ENCODE assay signal across 30 mouse cellular contexts in the genomic region with DNA sequence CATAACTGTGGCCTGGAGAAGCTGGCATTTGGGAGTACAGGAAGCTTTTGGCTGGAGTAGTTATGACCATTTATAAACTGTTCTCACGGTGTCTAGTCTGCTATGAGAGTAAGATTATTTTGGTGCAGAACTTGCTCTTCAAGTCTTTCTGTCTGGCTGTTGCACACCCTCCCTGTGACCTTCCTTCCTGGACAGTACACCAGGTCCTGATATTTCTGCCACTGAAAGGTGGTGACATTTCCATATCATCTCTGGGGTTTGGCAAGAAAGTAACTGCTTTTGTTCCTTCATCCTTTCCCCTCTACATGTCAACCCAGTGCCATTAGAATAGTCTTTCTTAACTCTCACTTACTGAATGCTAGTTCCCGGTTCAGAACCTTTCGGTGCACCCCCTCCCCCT. TPM values are rescaled to one million over a fixed set of nuclear protein-coding genes. Genes with fewer than 3 reads are reported as not detected.
DNase-seq lines count a peak whose midpoint lies in the region; ATAC-seq and TF ChIP-seq lines count a peak whose summit lies in the region.
"Had no signal": no experiment of that assay in that cellular context is flagged by ENCODE, and none has a peak within 500 bp of the region (broad histone marks: within the 10 kb centered on the region; RNA-seq: fewer than 3 reads in every experiment).

No protein-coding gene starts in this region.

- no peak for ATAC-seq in heart, embryonic 11.5 days (replicated peaks; ENCODE audit: insufficient number of reproducible peaks, low FRiP score, low TSS enrichment)
- peak; percentile 79 for ATAC-seq in heart, postnatal 0 days (ENCODE audit: insufficient read depth, low read depth)
- ATAC-seq: forebrain, embryonic 15.5 days; hindbrain, embryonic 16.5 days; intestine, embryonic 15.5 days had no signal

- TF ChIP-seq POLR2A in MEL (IDR thresholded peaks at IDR 0.05; ENCODE audit: control insufficient read depth in 1 of 2, insufficient read depth in 1 of 2, low read depth in 1 of 2, low read length in 2 of 2, poor library complexity in 1 of 2) = no peak

- no peaks in the 10 kb centered on the region for H3K27me3 ChIP-seq in heart, embryonic 11.5 days (ENCODE audit: control insufficient read depth, insufficient read depth, low read length)
- no peaks in the 10 kb centered on the region for H3K27me3 ChIP-seq in MEL (ENCODE audit: control insufficient read depth in 1 of 2, insufficient read depth in 2 of 2, low read length in 2 of 2)
- H3K27me3 ChIP-seq in heart, postnatal 0 days (ENCODE audit: control insufficient read depth, insufficient read depth, low read length) = no peaks in the 10 kb centered on the region
- no peaks in the 10 kb centered on the region for H3K27me3 ChIP-seq in limb, embryonic 10.5 days (ENCODE audit: low read depth, poor library complexity, severe bottlenecking)
- H3K27me3 ChIP-seq: CH12.LX; embryonic facial prominence, embryonic 12.5 days; embryonic facial prominence, embryonic 15.5 days; forebrain, embryonic 12.5 days; forebrain, embryonic 15.5 days; hindbrain, embryonic 13.5 days; intestine, embryonic 15.5 days; kidney, embryonic 15.5 days had no signal

- no peak for TF ChIP-seq RAD21 in MEL (IDR thresholded peaks at IDR 0.05; ENCODE audit: low read depth, low read length)

- 76% methylated on average over 3 of the region's 3 CpGs for WGBS in heart, embryonic 11.5 days (ENCODE audit: insufficient replicate concordance)
- 39% methylated on average over 3 of the region's 3 CpGs for WGBS in heart, postnatal 0 days
- 92% methylated on average over 3 of the region's 3 CpGs for WGBS in limb, embryonic 10.5 days

- intact Hi-C loops in heart, postnatal 25 days (cut with DNase I) = no loop called here

- H3K79me2 ChIP-seq in MEL (ENCODE audit: control insufficient read depth, insufficient read depth, low read length, poor library complexity) = no peaks in the 10 kb centered on the region

- H3K4me3 ChIP-seq in heart, embryonic 11.5 days (ENCODE audit: low read depth, low read length) = no peak overlapping the region
- no peak overlapping the region for H3K4me3 ChIP-seq in MEL (ENCODE audit: control insufficient read depth in 1 of 2, insufficient read depth in 1 of 2, low read depth in 2 of 2, low read length in 2 of 2)
- H3K4me3 ChIP-seq in heart, postnatal 0 days (ENCODE audit: low read depth, low read length) = no peak overlapping the region
- H3K4me3 ChIP-seq in limb, embryonic 10.5 days = no peak overlapping the region
- H3K4me3 ChIP-seq: embryonic facial prominence, embryonic 12.5 days; embryonic facial prominence, embryonic 15.5 days; forebrain, embryonic 12.5 days; forebrain, embryonic 15.5 days; hindbrain, embryonic 10.5 days; hindbrain, embryonic 13.5 days; intestine, embryonic 15.5 days; kidney, embryonic 15.5 days had no signal

- no peak overlapping the region for H3K9ac ChIP-seq in heart, embryonic 11.5 days (ENCODE audit: low read depth, low read length)
- no peak overlapping the region for H3K9ac ChIP-seq in MEL (ENCODE audit: control insufficient read depth, low read depth, low read length, poor library complexity, severe bottlenecking)
- 0 out of 2 replicates have a peak overlapping the region, but pooled peaks have one; percentile 14 for H3K9ac ChIP-seq in heart, postnatal 0 days (replicated peaks; ENCODE audit: low read depth, low read length)
- H3K9ac ChIP-seq: embryonic facial prominence, embryonic 12.5 days; embryonic facial prominence, embryonic 15.5 days; forebrain, embryonic 12.5 days; forebrain, embryonic 15.5 days; hindbrain, embryonic 13.5 days; intestine, embryonic 15.5 days; kidney, embryonic 15.5 days had no signal

- H3K4me2 ChIP-seq in heart, embryonic 11.5 days = no peak overlapping the region
- no peak overlapping the region for H3K4me2 ChIP-seq in heart, postnatal 0 days (ENCODE audit: low read depth, low read length)
- H3K4me2 ChIP-seq: embryonic facial prominence, embryonic 12.5 days; embryonic facial prominence, embryonic 15.5 days; forebrain, embryonic 12.5 days; forebrain, embryonic 15.5 days; hindbrain, embryonic 13.5 days; intestine, embryonic 15.5 days; kidney, embryonic 15.5 days had no signal

- H3K36me3 ChIP-seq in heart, embryonic 11.5 days (ENCODE audit: control insufficient read depth, insufficient read depth, low read length) = no peaks in the 10 kb centered on the region
- H3K36me3 ChIP-seq in MEL (ENCODE audit: control insufficient read depth in 1 of 2, insufficient read depth in 2 of 2, low read length in 2 of 2) = peaks cover 15 to 52% of the 10 kb centered on the region in 2 experiments
- H3K36me3 ChIP-seq in heart, postnatal 0 days (replicated peaks; ENCODE audit: control insufficient read depth, insufficient read depth, low read length) = peaks cover 12% of the 10 kb centered on the region
- H3K36me3 ChIP-seq in limb, embryonic 10.5 days = peaks cover 31% of the 10 kb centered on the region

- no peak for TF ChIP-seq CTCF in MEL (IDR thresholded peaks at IDR 0.05 in 2 of 3, conservative IDR thresholded peaks at IDR 0.05 in 1 of 3; ENCODE audit: control insufficient read depth in 1 of 3, insufficient read depth in 1 of 3, low read depth in 2 of 3, low read length in 3 of 3, poor library complexity in 1 of 3, severe bottlenecking in 1 of 3)
- no peak for TF ChIP-seq CTCF in heart, postnatal 0 days (IDR thresholded peaks at IDR 0.05; ENCODE audit: low read depth)

- no peak for TF ChIP-seq EP300 in MEL (IDR thresholded peaks at IDR 0.05; ENCODE audit: low read depth in 1 of 2, low read length in 2 of 2)
- TF ChIP-seq EP300 in heart, postnatal 0 days (IDR thresholded peaks at IDR 0.05; ENCODE audit: low read depth) = peak; percentile 35; the same call in 1 of the 2 replicates

- H3K4me1 ChIP-seq in heart, embryonic 11.5 days (ENCODE audit: control insufficient read depth, insufficient read depth, low read length) = 0 out of 2 replicates have a peak, but pooled peaks cover 3% of the 10 kb centered on the region
- H3K4me1 ChIP-seq in MEL (ENCODE audit: control insufficient read depth in 1 of 2, insufficient read depth in 2 of 2, low read length in 2 of 2) = peaks cover 41 to 47% of the 10 kb centered on the region in 2 experiments
- peaks cover 17% of the 10 kb centered on the region; the same call in 1 of the 2 replicates for H3K4me1 ChIP-seq in heart, postnatal 0 days (ENCODE audit: control insufficient read depth, insufficient read depth)
- H3K4me1 ChIP-seq in limb, embryonic 10.5 days = no peaks in the 10 kb centered on the region
- H3K4me1 ChIP-seq: embryonic facial prominence, embryonic 12.5 days; embryonic facial prominence, embryonic 15.5 days; forebrain, embryonic 12.5 days; forebrain, embryonic 15.5 days; hindbrain, embryonic 10.5 days; hindbrain, embryonic 13.5 days; intestine, embryonic 15.5 days had no signal

- peak; percentile 91 for DNase-seq in heart, adult 11 months
- peak; percentile 50 for DNase-seq in heart, adult 8-10 months (ENCODE audit: low spot score)
- no peak for DNase-seq in heart, postnatal 25 days (ENCODE audit: low spot score)
- DNase-seq in MEL (ENCODE audit: low read depth, low spot score) = no peak
- peak; percentile 62 for DNase-seq in heart, postnatal 0 days (ENCODE audit: low spot score)
- no peak for DNase-seq in limb, embryonic 10.5 days (ENCODE audit: low spot score)
- DNase-seq in left cerebral cortex, adult 9 months (ENCODE audit: low spot score in 2 of 2) = no peak
- DNase-seq: adrenal gland, adult 2 months; adrenal gland, postnatal 14 days; B cell, adult 2 months; cerebellum, adult 11 months; cerebellum, adult 2 months; cerebellum, adult 9-11 months; cerebellum, postnatal 25 days; gastrocnemius, postnatal 10 days; gastrocnemius, postnatal 36 days; kidney, adult 11 months; kidney, adult 8-10 months had no signal

- H3K9me3 ChIP-seq in heart, embryonic 11.5 days (replicated peaks; ENCODE audit: control insufficient read depth, low read length) = no peaks in the 10 kb centered on the region
- H3K9me3 ChIP-seq in MEL (replicated peaks; ENCODE audit: insufficient read depth, low read length) = no peaks in the 10 kb centered on the region
- no peaks in the 10 kb centered on the region for H3K9me3 ChIP-seq in heart, postnatal 0 days (replicated peaks; ENCODE audit: control insufficient read depth, low read length)
- H3K9me3 ChIP-seq in limb, embryonic 10.5 days (replicated peaks) = no peaks in the 10 kb centered on the region
- H3K9me3 ChIP-seq: embryonic facial prominence, embryonic 12.5 days; embryonic facial prominence, embryonic 15.5 days; forebrain, embryonic 12.5 days; forebrain, embryonic 15.5 days; G1E; hindbrain, embryonic 10.5 days; hindbrain, embryonic 13.5 days; intestine, embryonic 15.5 days; kidney, embryonic 15.5 days had no signal

- H3K27ac ChIP-seq in heart, embryonic 11.5 days (ENCODE audit: low read depth, low read length) = no peak overlapping the region
- peak overlapping the region; percentile 92 for H3K27ac ChIP-seq in MEL (ENCODE audit: control insufficient read depth, low read depth, low read length)
- peak overlapping the region; percentile 74 for H3K27ac ChIP-seq in heart, postnatal 0 days (ENCODE audit: low read depth)
- H3K27ac ChIP-seq in limb, embryonic 10.5 days = no peak overlapping the region
- H3K27ac ChIP-seq: embryonic facial prominence, embryonic 12.5 days; embryonic facial prominence, embryonic 15.5 days; forebrain, embryonic 12.5 days; forebrain, embryonic 15.5 days; hindbrain, embryonic 10.5 days; hindbrain, embryonic 13.5 days; intestine, embryonic 15.5 days; kidney, embryonic 15.5 days had no signal

RNA-seq across cellular contexts. Expression of a gene that starts 23.2 kb away (rescaled TPM):
- 71.4 and 71.6 TPM in 2 replicates for polyA plus RNA-seq in heart, embryonic 11.5 days (2014; fragmentation: Nextera tagmentation; extraction: Ambion mirVana)
- total RNA-seq in heart, adult 8-10 months (2022) = 10 to 100 TPM; 38.9 to 47.2 (median 44.3) TPM
- 10 to 100 TPM; 43.5 to 45.6 TPM for total RNA-seq in heart, postnatal 25 days (2021)
- total RNA-seq in MEL (2012; rRNA removed) = 13.4 and 13.8 TPM in 2 replicates
- 10 to 100 TPM in 1 of 2 experiments, not detected in 1; 79.9 TPM for polyA plus RNA-seq in MEL (2012; ENCODE audit: insufficient read depth in 1 of 2, insufficient read length in 2 of 2, low read depth in 1 of 2, low replicate concordance in 2 of 2, missing spikeins in 1 of 2)
- total RNA-seq in heart, postnatal 0 days (2014; rRNA removed; ENCODE audit: low replicate concordance) = 19.8 and 25.0 TPM in 2 replicates
- polyA plus RNA-seq in heart, postnatal 0 days (2015; fragmentation: Nextera tagmentation; extraction: Ambion mirVana) = 50.5 and 57.4 TPM in 2 replicates
- polyA plus RNA-seq in limb, embryonic 10.5 days (2016; fragmentation: Nextera tagmentation; extraction: Ambion mirVana) = 60.5 and 74.6 TPM in 2 replicates

RNA-seq across cellular contexts. Expression of a gene that starts 23.5 kb away (rescaled TPM):
- polyA plus RNA-seq in heart, embryonic 11.5 days (2014; fragmentation: Nextera tagmentation; extraction: Ambion mirVana) = 27.2 and 30.0 TPM in 2 replicates
- total RNA-seq in heart, adult 8-10 months (2022) = 10 to 100 TPM in 3 of 4 experiments, 1 to 10 TPM in 1; 9.4 to 11.0 (median 10.6) TPM
- total RNA-seq in heart, postnatal 25 days (2021) = 10 to 100 TPM; 10.1 TPM
- 34.3 and 36.0 TPM in 2 replicates for total RNA-seq in MEL (2012; rRNA removed)
- polyA plus RNA-seq in MEL (2012; ENCODE audit: insufficient read depth in 1 of 2, insufficient read length in 2 of 2, low read depth in 1 of 2, low replicate concordance in 2 of 2, missing spikeins in 1 of 2) = 10 to 100 TPM in 1 of 2 experiments, not detected in 1; 64.8 TPM
- 16.0 and 20.7 TPM in 2 replicates for total RNA-seq in heart, postnatal 0 days (2014; rRNA removed; ENCODE audit: low replicate concordance)
- 14.0 TPM in 2 replicates for polyA plus RNA-seq in heart, postnatal 0 days (2015; fragmentation: Nextera tagmentation; extraction: Ambion mirVana)
- 77.0 and 79.9 TPM in 2 replicates for polyA plus RNA-seq in limb, embryonic 10.5 days (2016; fragmentation: Nextera tagmentation; extraction: Ambion mirVana)

RNA-seq across cellular contexts. Expression of a gene that starts 32.7 kb away (rescaled TPM):
- 1,195 and 1,343 TPM in 2 replicates for polyA plus RNA-seq in heart, embryonic 11.5 days (2014; fragmentation: Nextera tagmentation; extraction: Ambion mirVana)
- total RNA-seq in heart, adult 8-10 months (2022) = 100 to 1,000 TPM; 183 to 230 (median 211) TPM
- 100 to 1,000 TPM; 231 to 265 TPM for total RNA-seq in heart, postnatal 25 days (2021)
- total RNA-seq in MEL (2012; rRNA removed) = 3,309 and 3,407 TPM in 2 replicates
- 1,000 to 10,000 TPM; 2,419 to 4,891 TPM for polyA plus RNA-seq in MEL (2012; ENCODE audit: insufficient read depth in 1 of 2, insufficient read length in 2 of 2, low read depth in 1 of 2, low replicate concordance in 2 of 2, missing spikeins in 1 of 2)
- total RNA-seq in heart, postnatal 0 days (2014; rRNA removed; ENCODE audit: low replicate concordance) = 379 and 399 TPM in 2 replicates
- 597 and 614 TPM in 2 replicates for polyA plus RNA-seq in heart, postnatal 0 days (2015; fragmentation: Nextera tagmentation; extraction: Ambion mirVana)
- polyA plus RNA-seq in limb, embryonic 10.5 days (2016; fragmentation: Nextera tagmentation; extraction: Ambion mirVana) = 3,283 and 3,422 TPM in 2 replicates

Comparison
In these comparisons a context has a peak if more than half of its experiments do, and no peak if none do; other contexts are left out.
1. DNase-seq: peak in heart, adult 11 months (single experiment), heart, adult 8-10 months (single experiment) and heart, postnatal 0 days (single experiment); none in heart, postnatal 25 days (single experiment), MEL (single experiment), limb, embryonic 10.5 days (single experiment) and left cerebral cortex, adult 9 months (0 of 2).
2. H3K27ac ChIP-seq: peak in MEL (single experiment) and heart, postnatal 0 days (single experiment); none in heart, embryonic 11.5 days (single experiment) and limb, embryonic 10.5 days (single experiment).